Mouse (Mus musculus) liver, embryonic 11.5 days (tissue): ENCODE results near the gene Med28. TPM values are rescaled to one million over a fixed set of nuclear protein-coding genes. Genes with fewer than 3 reads are reported as not detected.

Source experiments
- ATAC-seq: fragments of 200-750 bp; cut with Nextera tagmentation; replicated peaks from 2 replicates; pipeline ENCODE4 v1.8.0; 2017; ENCODE audit warnings: moderate number of reproducible peaks, mild to moderate bottlenecking, moderate TSS enrichment, moderate library complexity; ENCODE audit not compliant: low FRiP score
- DNase-seq: peaks from one replicate; pipeline ENCODE4 v3.0.0-alpha.2; 2017; ENCODE audit warnings: low spot score
- H3K27ac ChIP-seq: fragments of 300-500 bp; sonication (generic); 2 replicates; pipeline ENCODE4 v1.5.1; 2014; ENCODE audit warnings: mild to moderate bottlenecking, low read depth, low read length, control low read depth
- H3K27me3 ChIP-seq: fragments of 300-500 bp; sonication (generic); replicated peaks from 2 replicates; pipeline ENCODE4 v1.6.1; 2014; ENCODE audit warnings: low read length, mixed read lengths; ENCODE audit not compliant: control insufficient read depth, insufficient read depth
- H3K36me3 ChIP-seq: fragments of 300-500 bp; sonication (generic); 2 replicates; pipeline ENCODE4 v1.6.1; 2014; ENCODE audit warnings: mild to moderate bottlenecking, low read length, moderate library complexity, mixed read lengths; ENCODE audit not compliant: control insufficient read depth, insufficient read depth
- H3K4me1 ChIP-seq: fragments of 300-500 bp; sonication (generic); replicated peaks from 2 replicates; pipeline ENCODE4 v1.6.1; 2014; ENCODE audit warnings: low read length, mixed read lengths; ENCODE audit not compliant: control insufficient read depth, insufficient read depth
- H3K4me2 ChIP-seq: fragments of 300-500 bp; sonication (generic); 2 replicates; pipeline ENCODE4 v1.6.1; 2014; ENCODE audit warnings: mild to moderate bottlenecking, control low read depth, moderate library complexity
- H3K4me3 ChIP-seq: fragments of 300-500 bp; sonication (generic); 2 replicates; pipeline ENCODE4 v1.5.1; 2014; ENCODE audit warnings: low read depth, low read length, control low read depth
- H3K9ac ChIP-seq: fragments of 300-500 bp; sonication (generic); 2 replicates; pipeline ENCODE4 v1.6.1; 2014; ENCODE audit warnings: low read depth, low read length, control low read depth
- H3K9me3 ChIP-seq: fragments of 300-500 bp; sonication (generic); 2 replicates; pipeline ENCODE4 v1.6.1; 2016; ENCODE audit warnings: low read length, inconsistent platforms, mixed read lengths; ENCODE audit not compliant: control insufficient read depth
- WGBS: fragments of 180-500 bp; shearing (Covaris S2); extraction: QIAGEN DNeasy Blood & Tissue Kit; methylation state at CpG from one replicate; pipeline ENCODE4 v1.1.7; 2014; 5-methylcytosine and 5-hydroxymethylcytosine counted together
- polyA plus RNA-seq: library from polyadenylated mRNA; unstranded; fragments of >200 nt; fragmentation: Nextera tagmentation; extraction: Ambion mirVana; gene quantifications from 2 replicates; pipeline ENCODE4 v1.2.1, GENCODE M21; 2014

The Med28 gene
- polyA plus RNA-seq, 1 experiment from 2014 or later: 184 TPM

GRCm38 (mm10) chr5:45521601-45522000 lies 1.6 kb downstream of the Med28 start:
- no peak overlapping the region for H3K9ac ChIP-seq

DNA sequence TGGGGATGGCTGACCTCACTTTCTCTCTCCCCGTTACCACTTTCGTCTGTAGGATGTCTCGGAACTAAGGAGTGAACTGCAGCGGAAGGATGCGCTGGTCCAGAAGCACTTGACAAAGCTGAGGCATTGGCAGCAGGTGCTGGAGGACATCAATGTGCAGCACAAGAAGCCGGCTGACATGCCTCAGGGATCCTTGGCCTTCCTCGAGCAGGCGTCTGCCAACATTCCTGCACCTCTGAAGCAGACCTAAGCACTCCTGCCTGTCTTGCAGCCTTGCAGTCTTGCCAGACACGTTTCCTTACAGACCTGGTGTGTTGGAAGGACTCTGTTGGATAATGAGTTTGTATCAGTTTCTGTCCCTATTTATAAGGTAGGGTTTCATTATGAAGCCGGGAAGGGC lies 5.1 kb downstream of the Med28 start:
- Histone ChIP-seq H3K27me3 (no peaks in the 10 kb centered on the region), H3K27ac (no peak overlapping the region), H3K4me3 (no peak overlapping the region), H3K9me3 (no peaks in the 10 kb centered on the region), H3K36me3 (peaks cover 14% of the 10 kb centered on the region; the same call in 1 of the 2 replicates), H3K4me1 (no peaks in the 10 kb centered on the region; the same call in 1 of the 2 replicates), H3K4me2 (no peak overlapping the region), H3K9ac (no peak overlapping the region)
- no peak for DNase-seq
- WGBS: 90% methylated on average over 10 of the region's 10 CpGs
- no peak for ATAC-seq

More at GRCm38 (mm10) chr5:45521601-45522000, 1.6 kb downstream of the Med28 start:
- Histone ChIP-seq H3K27ac (no peak overlapping the region), H3K4me1 (no peaks in the 10 kb centered on the region; the same call in 1 of the 2 replicates), H3K27me3 (no peaks in the 10 kb centered on the region), H3K4me3 (peak overlapping the region; percentile 94; the same call in 1 of the 2 replicates), H3K9me3 (no peaks in the 10 kb centered on the region), H3K4me2 (peak overlapping the region; percentile 69), H3K36me3 (peaks cover 5% of the 10 kb centered on the region; the same call in 1 of the 2 replicates)
- 80% methylated on average over 6 of the region's 6 CpGs for WGBS
- ATAC-seq (no peak), DNase-seq (no peak)

- Histone ChIP-seq H3K27me3 (no peaks in the 10 kb centered on the region), H3K4me2 (no peak overlapping the region), H3K27ac (no peak overlapping the region), H3K36me3 (peaks cover 14% of the 10 kb centered on the region; the same call in 1 of the 2 replicates), H3K4me1 (no peaks in the 10 kb centered on the region; the same call in 1 of the 2 replicates), H3K9me3 (no peaks in the 10 kb centered on the region), H3K9ac (no peak overlapping the region), H3K4me3 (no peak overlapping the region)
- 91% methylated on average over 4 of the region's 4 CpGs for whole genome bisulfite sequencing
- DNase-seq (no peak), ATAC-seq (no peak)
Observed at GRCm38 (mm10) chr5:45526338-45526737, 6.3 kb downstream of the Med28 start.

- H3K4me1 ChIP-seq: no peaks in the 10 kb centered on the region; the same call in 1 of the 2 replicates
- no peaks in the 10 kb centered on the region for H3K27me3 ChIP-seq
- peaks cover 14% of the 10 kb centered on the region; the same call in 1 of the 2 replicates for H3K36me3 ChIP-seq
- DNase-seq (no peak), ATAC-seq (no peak)
- no peak overlapping the region for H3K27ac ChIP-seq
- no peak overlapping the region for H3K4me3 ChIP-seq
- WGBS: 77% methylated on average over 3 of the region's 3 CpGs
- H3K9me3 ChIP-seq: no peaks in the 10 kb centered on the region
- H3K4me2 ChIP-seq: no peak overlapping the region
- no peak overlapping the region for H3K9ac ChIP-seq
Observed at GRCm38 (mm10) chr5:45529696-45530095, 9.7 kb downstream of the Med28 start.

DNA sequence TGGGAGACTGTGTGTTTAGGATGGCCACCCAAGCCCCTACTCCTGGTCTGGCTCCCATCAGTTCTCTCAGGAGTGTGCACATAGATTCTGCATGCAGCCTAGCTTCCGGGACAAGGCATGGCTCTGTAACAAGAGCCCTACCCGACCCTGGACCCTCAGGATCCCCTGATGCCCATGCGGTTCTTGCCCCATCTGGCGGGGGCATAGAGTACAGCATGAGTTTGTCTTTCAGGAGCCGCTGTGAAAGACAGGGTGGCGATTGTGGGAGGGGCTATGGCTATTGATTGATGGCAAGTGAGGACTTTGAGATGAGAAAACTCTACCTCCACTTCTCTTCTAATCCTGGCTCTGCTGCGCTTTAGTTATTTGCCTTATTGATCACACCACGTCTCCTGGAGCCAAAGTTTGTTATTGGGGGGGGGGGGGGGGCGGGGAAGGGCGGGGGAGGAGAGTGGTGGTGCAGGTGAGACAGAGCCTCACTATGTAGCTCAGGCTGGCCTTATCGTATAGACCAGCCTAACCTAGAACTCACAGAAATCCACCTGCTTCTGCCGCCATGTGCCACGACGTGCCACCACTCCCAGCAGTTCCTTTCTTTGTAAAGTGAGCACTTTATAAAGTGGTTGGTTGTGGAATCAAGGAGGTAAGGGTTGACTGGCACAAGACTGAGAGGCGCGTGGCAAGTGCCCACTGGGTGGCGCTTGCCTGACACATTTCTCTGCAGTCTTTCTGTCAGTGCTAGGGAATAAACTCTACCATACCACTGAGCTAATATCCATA lies 14.5 kb downstream of the Med28 start:
- DNase-seq (peak; percentile 67), ATAC-seq (peak; percentile 81)
- no peak overlapping the region for H3K27ac ChIP-seq
- H3K4me2 ChIP-seq: peak overlapping the region; percentile 23
- H3K4me1 ChIP-seq: no peaks in the 10 kb centered on the region; the same call in 1 of the 2 replicates
- H3K9ac ChIP-seq: no peak overlapping the region
- no peaks in the 10 kb centered on the region for H3K27me3 ChIP-seq
- H3K9me3 ChIP-seq: no peaks in the 10 kb centered on the region
- H3K4me3 ChIP-seq: no peak overlapping the region
- WGBS: 5% methylated on average over 17 of the region's 17 CpGs
- H3K36me3 ChIP-seq: no peaks in the 10 kb centered on the region

DNA sequence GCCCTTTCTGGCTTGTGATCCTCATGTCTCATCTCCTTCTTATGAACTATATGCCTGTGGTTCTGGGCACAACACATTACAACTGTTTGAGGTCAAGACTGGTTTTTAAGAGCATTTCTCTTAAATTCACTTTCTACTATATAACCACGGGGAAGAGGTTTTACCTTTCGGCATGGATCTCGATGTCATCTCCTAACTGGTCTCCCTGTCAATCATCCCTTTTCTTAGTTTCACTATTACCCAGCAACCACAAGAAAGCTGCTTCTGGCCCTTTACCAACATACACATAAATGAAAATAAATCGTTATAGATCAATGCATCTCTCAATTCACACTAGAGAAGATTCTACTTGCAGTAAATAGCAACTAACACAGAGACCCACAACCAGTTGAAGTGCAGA lies 15.1 kb downstream of the Med28 start:
- no peak for ATAC-seq
- H3K9ac ChIP-seq: no peak overlapping the region
- 64% methylated on average over 4 of the region's 4 CpGs for WGBS

DNA sequence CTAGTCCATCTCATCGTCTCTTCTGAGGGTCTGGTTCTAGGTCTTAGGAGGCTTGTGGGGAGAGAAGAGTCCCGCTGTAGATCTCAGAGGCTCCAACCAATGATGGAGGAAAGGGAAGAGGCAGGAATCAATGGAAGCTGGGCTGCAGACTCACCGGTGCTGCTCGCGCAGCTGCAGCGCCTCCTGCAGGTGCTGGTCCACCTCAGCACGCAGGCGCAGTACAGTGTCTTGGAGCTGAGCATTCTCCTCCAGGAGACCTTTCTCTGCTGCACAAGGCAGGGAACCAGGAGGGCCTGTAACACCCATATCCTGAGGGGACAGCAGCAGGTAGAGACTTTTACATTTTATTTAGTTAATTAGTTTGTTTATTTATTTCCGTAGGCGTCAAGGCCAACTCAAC lies 19.5 kb downstream of the Med28 start:
- no peak for ATAC-seq
- no peak for DNase-seq
- no peak overlapping the region for H3K4me2 ChIP-seq
- no peak overlapping the region for H3K4me3 ChIP-seq
- H3K9ac ChIP-seq: no peak overlapping the region
- WGBS: 49% methylated on average over 10 of the region's 10 CpGs
- no peak overlapping the region for H3K27ac ChIP-seq
- no peaks in the 10 kb centered on the region for H3K27me3 ChIP-seq
- H3K4me1 ChIP-seq: no peaks in the 10 kb centered on the region
- no peaks in the 10 kb centered on the region for H3K9me3 ChIP-seq
- no peaks in the 10 kb centered on the region for H3K36me3 ChIP-seq

More for the DNA sequence above, 15.1 kb downstream of the Med28 start:
- no peaks in the 10 kb centered on the region for H3K27me3 ChIP-seq
- no peak for DNase-seq
- no peak overlapping the region for H3K27ac ChIP-seq
- H3K9me3 ChIP-seq: no peaks in the 10 kb centered on the region
- no peak overlapping the region for H3K4me3 ChIP-seq
- H3K4me1 ChIP-seq: no peaks in the 10 kb centered on the region; the same call in 1 of the 2 replicates
- no peaks in the 10 kb centered on the region for H3K36me3 ChIP-seq
- no peak overlapping the region for H3K4me2 ChIP-seq

DNA sequence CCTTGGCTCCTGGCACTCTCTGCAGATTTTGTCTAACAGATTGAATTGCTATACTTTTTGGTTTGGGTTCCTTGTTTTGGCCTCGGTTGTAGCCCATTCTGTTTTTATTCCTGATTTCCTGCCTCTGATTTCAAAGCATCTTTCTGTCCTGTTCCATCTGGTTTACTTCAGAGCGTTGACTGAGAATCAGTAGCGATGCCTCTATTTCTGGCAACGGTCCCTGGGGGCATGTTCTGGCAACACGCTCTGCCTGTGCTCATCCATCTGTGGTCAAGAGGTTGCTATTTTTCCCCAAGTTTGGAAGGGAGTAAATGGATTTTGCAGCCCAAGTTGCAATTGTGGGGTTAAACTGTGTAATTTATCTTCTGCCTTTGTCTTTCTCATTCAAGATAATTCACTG lies 23.3 kb downstream of the Med28 start:
- H3K4me3 ChIP-seq: no peak overlapping the region
- H3K36me3 ChIP-seq: no peaks in the 10 kb centered on the region
- WGBS: 72% methylated on average over 5 of the region's 5 CpGs
- no peak for ATAC-seq
- no peaks in the 10 kb centered on the region for H3K9me3 ChIP-seq
- no peak overlapping the region for H3K4me2 ChIP-seq
- H3K9ac ChIP-seq: no peak overlapping the region
- no peaks in the 10 kb centered on the region for H3K4me1 ChIP-seq
- no peaks in the 10 kb centered on the region for H3K27me3 ChIP-seq
- no peak overlapping the region for H3K27ac ChIP-seq
- DNase-seq: no peak

GRCm38 (mm10) chr5:45549586-45549985 lies 29.6 kb downstream of the Med28 start:
- Histone ChIP-seq H3K4me3 (no peak overlapping the region), H3K27ac (no peak overlapping the region), H3K4me1 (no peaks in the 10 kb centered on the region), H3K9ac (no peak overlapping the region), H3K9me3 (no peaks in the 10 kb centered on the region), H3K27me3 (no peaks in the 10 kb centered on the region), H3K36me3 (no peaks in the 10 kb centered on the region), H3K4me2 (no peak overlapping the region)
- DNase-seq: no peak
- 70% methylated on average over 1 of the region's 1 CpGs for WGBS
- ATAC-seq: no peak
